Mouse (Mus musculus): ENCODE measurements around the gene Gm20388.

GRCm38 (mm10) chr8:121593983-121594382, 1683.3 kb downstream of the Gm20388 start:
- TF ChIP-seq CTCF (IDR thresholded peaks at IDR 0.05; ENCODE audit: borderline replicate concordance, insufficient read depth, low read depth, low read length) (no peak), POLR2A (IDR thresholded peaks at IDR 0.05; ENCODE audit: borderline replicate concordance, insufficient read depth, low read length) (no peak)
